Mouse (Mus musculus): ENCODE data around the gene Cplane1. TPM values are rescaled to one million over a fixed set of nuclear protein-coding genes. Genes with fewer than 3 reads are reported as not detected.
"Not testable (repeated sequence)": the region's sequence is repeated elsewhere in the genome, so short reads cannot be mapped to it uniquely, and the experiment has no call there.

Cplane1 gene
- polyA plus RNA-seq, 1 experiment from 2014 or later = 7.0 TPM

- Histone ChIP-seq H3K9me3 (ENCODE audit: control insufficient read depth, low read length) (no peaks in the 10 kb centered on the region), H3K4me1 (replicated peaks; ENCODE audit: control insufficient read depth, insufficient read depth, low read length) (no peaks in the 10 kb centered on the region)
These were observed 31.4 kb downstream of the Cplane1 start for GRCm38 (mm10) chr15:8200317-8200716.

DNA sequence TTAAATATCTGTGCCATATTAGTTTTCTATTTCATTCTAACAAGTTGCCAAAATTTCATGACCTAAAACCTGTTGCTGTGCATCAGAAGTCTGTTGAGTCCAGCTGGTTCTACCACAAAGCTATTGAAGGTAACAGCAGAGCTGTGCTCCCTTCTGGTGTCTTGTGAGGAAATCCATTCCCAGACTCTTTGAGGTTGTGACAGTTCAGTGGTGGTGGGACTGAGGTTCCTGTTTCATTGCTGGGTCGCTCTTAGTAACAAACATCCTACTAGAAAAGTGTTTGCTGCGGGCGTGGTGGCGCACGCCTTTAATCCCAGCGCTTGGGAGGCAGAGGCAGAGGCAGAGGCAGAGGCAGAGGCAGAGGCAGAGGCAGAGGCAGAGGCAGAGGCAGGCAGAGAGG, 39.5 kb downstream of the Cplane1 start:
- peaks cover 17% of the 10 kb centered on the region for H3K36me3 ChIP-seq (ENCODE audit: control insufficient read depth, insufficient read depth, low read length)
- ATAC-seq (ENCODE audit: low read depth) = no peak
- H3K27ac ChIP-seq (ENCODE audit: low read length) = no peak overlapping the region
- H3K4me2 ChIP-seq (ENCODE audit: low read depth, low read length) = no peak overlapping the region
- H3K4me1 ChIP-seq (replicated peaks; ENCODE audit: control insufficient read depth, insufficient read depth, low read length) = no peaks in the 10 kb centered on the region
- H3K27me3 ChIP-seq (ENCODE audit: control insufficient read depth, insufficient read depth, low read depth, low read length) = no peaks in the 10 kb centered on the region
- no peak overlapping the region for H3K4me3 ChIP-seq (ENCODE audit: low read length)
- no peak overlapping the region for H3K9ac ChIP-seq (ENCODE audit: low read length)
- 90% methylated on average over 6 of the region's 6 CpGs for WGBS
- no peaks in the 10 kb centered on the region for H3K9me3 ChIP-seq (ENCODE audit: control insufficient read depth, low read length)

More at GRCm38 (mm10) chr15:8200317-8200716, 31.4 kb downstream of the Cplane1 start:
- Histone ChIP-seq H3K27me3 (ENCODE audit: control insufficient read depth, insufficient read depth, low read depth, low read length) (no peaks in the 10 kb centered on the region), H3K36me3 (ENCODE audit: control insufficient read depth, insufficient read depth, low read length) (peaks cover 30% of the 10 kb centered on the region), H3K9ac (ENCODE audit: low read length) (no peak overlapping the region), H3K27ac (ENCODE audit: low read length) (no peak overlapping the region), H3K4me2 (ENCODE audit: low read depth, low read length) (no peak overlapping the region), H3K4me3 (ENCODE audit: low read length) (no peak overlapping the region)
- ATAC-seq (ENCODE audit: low read depth) = no peak

GRCm38 (mm10) chr15:8214811-8215210, 45.9 kb downstream of the Cplane1 start:
- no peak overlapping the region for H3K4me3 ChIP-seq (ENCODE audit: low read length)
- H3K27me3 ChIP-seq (ENCODE audit: control insufficient read depth, insufficient read depth, low read depth, low read length) = no peaks in the 10 kb centered on the region
- H3K36me3 ChIP-seq (ENCODE audit: control insufficient read depth, insufficient read depth, low read length) = peaks cover 14% of the 10 kb centered on the region
- no peak overlapping the region for H3K4me2 ChIP-seq (ENCODE audit: low read depth, low read length)
- no peak overlapping the region for H3K27ac ChIP-seq (ENCODE audit: low read length)
- no peaks in the 10 kb centered on the region for H3K4me1 ChIP-seq (replicated peaks; ENCODE audit: control insufficient read depth, insufficient read depth, low read length)
- 92% methylated on average over 13 of the region's 13 CpGs for WGBS
- H3K9me3 ChIP-seq (ENCODE audit: control insufficient read depth, low read length) = no peaks in the 10 kb centered on the region
- ATAC-seq (ENCODE audit: low read depth) = no peak
- H3K9ac ChIP-seq (ENCODE audit: low read length) = no peak overlapping the region

DNA sequence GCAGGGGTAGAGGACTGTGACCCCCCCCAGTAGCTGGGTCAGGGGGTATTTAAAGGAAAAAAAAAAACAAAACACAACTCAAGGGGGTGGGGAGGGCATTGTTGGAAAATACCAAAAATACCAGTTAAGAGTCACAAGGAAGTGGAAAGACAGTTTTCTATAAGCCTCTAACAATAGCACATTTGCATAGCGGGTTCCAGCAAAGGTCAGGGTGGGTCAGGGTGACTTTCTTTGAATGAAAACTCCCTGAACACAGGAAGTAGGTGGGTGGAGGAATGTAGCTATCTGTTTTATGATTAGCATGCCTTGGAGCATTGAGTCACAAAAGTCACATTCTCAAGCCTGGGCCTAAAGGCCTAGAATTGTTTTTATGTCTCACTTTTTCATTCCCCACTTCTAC, 65.3 kb downstream of the Cplane1 start:
- H3K4me3 ChIP-seq (ENCODE audit: low read length); H3K9me3 ChIP-seq (ENCODE audit: control insufficient read depth, low read length); H3K4me2 ChIP-seq (ENCODE audit: low read depth, low read length); H3K9ac ChIP-seq (ENCODE audit: low read length); ATAC-seq (ENCODE audit: low read depth); H3K27me3 ChIP-seq (ENCODE audit: control insufficient read depth, insufficient read depth, low read depth, low read length); H3K27ac ChIP-seq (ENCODE audit: low read length); H3K4me1 ChIP-seq (replicated peaks; ENCODE audit: control insufficient read depth, insufficient read depth, low read length): not testable (repeated sequence)
- peaks cover 32% of the 10 kb centered on the region for H3K36me3 ChIP-seq (ENCODE audit: control insufficient read depth, insufficient read depth, low read length)
- 71% methylated on average over 1 of the region's 1 CpGs for WGBS

GRCm38 (mm10) chr15:8265946-8266345, 97.0 kb downstream of the Cplane1 start:
- no peak for ATAC-seq (ENCODE audit: low read depth)
- H3K4me1 ChIP-seq (replicated peaks; ENCODE audit: control insufficient read depth, insufficient read depth, low read length) = no peaks in the 10 kb centered on the region
- 62% methylated on average over 3 of the region's 3 CpGs for whole genome bisulfite sequencing
- H3K27ac ChIP-seq (ENCODE audit: low read length) = no peak overlapping the region
- peaks cover 15% of the 10 kb centered on the region for H3K36me3 ChIP-seq (ENCODE audit: control insufficient read depth, insufficient read depth, low read length)
- no peaks in the 10 kb centered on the region for H3K9me3 ChIP-seq (ENCODE audit: control insufficient read depth, low read length)
- no peak overlapping the region for H3K9ac ChIP-seq (ENCODE audit: low read length)
- no peak overlapping the region for H3K4me2 ChIP-seq (ENCODE audit: low read depth, low read length)
- H3K27me3 ChIP-seq (ENCODE audit: control insufficient read depth, insufficient read depth, low read depth, low read length) = no peaks in the 10 kb centered on the region
- H3K4me3 ChIP-seq (ENCODE audit: low read length) = no peak overlapping the region

- Histone ChIP-seq H3K9me3 (ENCODE audit: control insufficient read depth, low read length) (no peaks in the 10 kb centered on the region), H3K27me3 (ENCODE audit: control insufficient read depth, insufficient read depth, low read depth, low read length) (no peaks in the 10 kb centered on the region), H3K4me1 (replicated peaks; ENCODE audit: control insufficient read depth, insufficient read depth, low read length) (no peaks in the 10 kb centered on the region), H3K4me2 (ENCODE audit: low read depth, low read length) (no peak overlapping the region), H3K36me3 (ENCODE audit: control insufficient read depth, insufficient read depth, low read length) (peaks cover 15% of the 10 kb centered on the region), H3K27ac (ENCODE audit: low read length) (no peak overlapping the region), H3K4me3 (ENCODE audit: low read length) (no peak overlapping the region), H3K9ac (ENCODE audit: low read length) (no peak overlapping the region)
- no peak for ATAC-seq (ENCODE audit: low read depth)
- 82% methylated on average over 3 of the region's 3 CpGs for WGBS
These were observed 98.3 kb downstream of the Cplane1 start for GRCm38 (mm10) chr15:8267211-8267610.

DNA sequence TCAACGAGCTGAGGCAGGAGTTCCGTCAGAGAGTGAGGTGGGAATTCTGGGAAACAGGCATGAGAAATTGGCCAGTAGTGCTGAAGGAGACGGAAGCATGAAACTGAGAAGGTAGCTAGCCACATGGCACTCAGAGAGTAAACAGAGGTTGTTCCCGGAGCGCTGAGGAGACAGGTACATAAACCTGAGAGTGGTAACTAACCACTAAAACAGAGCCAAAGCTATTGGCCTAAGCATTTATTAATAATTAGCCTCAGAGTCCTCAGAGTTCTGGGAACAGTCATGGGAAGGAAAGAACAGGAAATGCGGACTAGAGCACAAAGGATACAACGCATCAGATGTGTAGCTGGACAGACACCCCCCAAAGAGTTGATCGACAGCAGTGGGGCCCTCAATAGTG, 99.3 kb downstream of the Cplane1 start:
- no peak overlapping the region for H3K4me2 ChIP-seq (ENCODE audit: low read depth, low read length)
- no peaks in the 10 kb centered on the region for H3K4me1 ChIP-seq (replicated peaks; ENCODE audit: control insufficient read depth, insufficient read depth, low read length)
- H3K27ac ChIP-seq (ENCODE audit: low read length) = no peak overlapping the region
- no peak overlapping the region for H3K9ac ChIP-seq (ENCODE audit: low read length)
- peaks cover 15% of the 10 kb centered on the region for H3K36me3 ChIP-seq (ENCODE audit: control insufficient read depth, insufficient read depth, low read length)
- no peaks in the 10 kb centered on the region for H3K27me3 ChIP-seq (ENCODE audit: control insufficient read depth, insufficient read depth, low read depth, low read length)
- H3K4me3 ChIP-seq (ENCODE audit: low read length) = no peak overlapping the region
- H3K9me3 ChIP-seq (ENCODE audit: control insufficient read depth, low read length) = no peaks in the 10 kb centered on the region
- WGBS = 76% methylated on average over 8 of the region's 8 CpGs
- ATAC-seq (ENCODE audit: low read depth) = no peak

GRCm38 (mm10) chr15:8271952-8272351, 103.0 kb downstream of the Cplane1 start:
- Histone ChIP-seq H3K9me3 (ENCODE audit: control insufficient read depth, low read length) (no peaks in the 10 kb centered on the region), H3K27me3 (ENCODE audit: control insufficient read depth, insufficient read depth, low read depth, low read length) (no peaks in the 10 kb centered on the region), H3K36me3 (ENCODE audit: control insufficient read depth, insufficient read depth, low read length) (peaks cover 10% of the 10 kb centered on the region), H3K9ac (ENCODE audit: low read length) (no peak overlapping the region), H3K4me1 (replicated peaks; ENCODE audit: control insufficient read depth, insufficient read depth, low read length) (no peaks in the 10 kb centered on the region), H3K4me2 (ENCODE audit: low read depth, low read length) (no peak overlapping the region), H3K4me3 (ENCODE audit: low read length) (no peak overlapping the region), H3K27ac (ENCODE audit: low read length) (no peak overlapping the region)
- no peak for ATAC-seq (ENCODE audit: low read depth)
- 80% methylated on average over 8 of the region's 8 CpGs for WGBS

DNA sequence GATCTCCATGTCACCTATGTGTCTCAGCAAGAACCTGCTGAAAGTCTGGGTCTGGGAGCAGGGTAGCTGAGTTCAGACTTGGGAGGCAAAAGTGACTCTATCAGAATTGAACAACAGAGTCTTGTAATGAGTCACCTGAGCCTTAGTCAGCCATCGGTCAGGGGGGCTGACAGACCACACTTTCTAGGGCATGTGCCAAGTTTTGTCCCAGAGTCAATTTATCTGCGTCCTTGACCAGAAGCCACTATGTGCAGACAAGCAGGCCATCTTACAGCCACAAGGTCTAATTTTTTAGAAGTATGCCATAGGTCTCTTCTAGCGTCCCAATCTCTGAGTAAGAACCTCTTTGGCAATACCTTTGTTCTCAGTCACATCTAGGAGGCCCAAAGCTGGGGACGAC, 109.0 kb downstream of the Cplane1 start:
- not testable (repeated sequence) for ATAC-seq (ENCODE audit: low read depth); H3K36me3 ChIP-seq (ENCODE audit: control insufficient read depth, insufficient read depth, low read length); H3K27me3 ChIP-seq (ENCODE audit: control insufficient read depth, insufficient read depth, low read depth, low read length); H3K4me2 ChIP-seq (ENCODE audit: low read depth, low read length); H3K9ac ChIP-seq (ENCODE audit: low read length); H3K4me3 ChIP-seq (ENCODE audit: low read length); H3K4me1 ChIP-seq (replicated peaks; ENCODE audit: control insufficient read depth, insufficient read depth, low read length); H3K27ac ChIP-seq (ENCODE audit: low read length); H3K9me3 ChIP-seq (ENCODE audit: control insufficient read depth, low read length)
- 85% methylated on average over 4 of the region's 4 CpGs for WGBS

DNA sequence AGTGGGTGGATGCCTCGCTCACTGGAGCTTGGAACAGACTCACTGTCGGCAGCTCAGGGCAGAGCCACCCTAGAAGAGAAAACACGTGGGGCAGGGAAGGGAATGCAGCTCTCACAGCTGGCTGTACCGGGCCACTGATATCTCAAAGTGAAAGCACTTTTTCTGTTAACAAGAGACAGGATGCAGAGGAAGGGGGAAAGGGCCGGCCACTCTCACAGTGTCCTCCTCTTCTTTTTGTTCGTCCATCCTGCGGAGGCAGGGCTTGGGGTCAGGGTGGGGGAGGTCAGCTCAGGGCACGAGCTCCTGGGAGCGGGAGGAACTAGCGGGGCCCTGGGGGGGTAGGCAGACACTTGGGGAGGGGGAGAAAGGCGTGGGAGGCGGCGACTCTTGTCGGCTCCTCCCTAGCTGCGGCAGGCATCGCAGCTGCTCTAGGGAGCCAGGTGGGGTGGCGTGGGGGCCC, 110.4 kb downstream of the Cplane1 start:
- H3K4me1 ChIP-seq (replicated peaks; ENCODE audit: control insufficient read depth, insufficient read depth, low read length) = peaks cover 2% of the 10 kb centered on the region; the same call in 1 of the 2 replicates
- H3K4me3 ChIP-seq (ENCODE audit: low read length) = peak overlapping the region; percentile 51
- H3K27ac ChIP-seq (ENCODE audit: low read length) = no peak overlapping the region
- peak overlapping the region; percentile 45; the same call in 1 of the 2 replicates for H3K9ac ChIP-seq (ENCODE audit: low read length)
- 17% methylated on average over 14 of the region's 17 CpGs for WGBS
- no peaks in the 10 kb centered on the region for H3K9me3 ChIP-seq (ENCODE audit: control insufficient read depth, low read length)
- peak overlapping the region; percentile 59 for H3K4me2 ChIP-seq (ENCODE audit: low read depth, low read length)
- no peaks in the 10 kb centered on the region for H3K36me3 ChIP-seq (ENCODE audit: control insufficient read depth, insufficient read depth, low read length)
- ATAC-seq (ENCODE audit: low read depth) = peak; percentile 83
- no peaks in the 10 kb centered on the region for H3K27me3 ChIP-seq (ENCODE audit: control insufficient read depth, insufficient read depth, low read depth, low read length)

All from lung, embryonic 16.5 days (tissue).